Mouse (Mus musculus) midbrain, embryonic 13.5 days (tissue): ENCODE measurements around the gene Gm45140. TPM values are rescaled to one million over a fixed set of nuclear protein-coding genes. Genes with fewer than 3 reads are reported as not detected.

Source experiments
- ATAC-seq: fragments of 200-750 bp; cut with Nextera tagmentation; 2 replicates; pipeline ENCODE4 v1.8.0; 2017; ENCODE audit warnings: mild to moderate bottlenecking, moderate TSS enrichment, moderate library complexity
- H3K27ac ChIP-seq: fragments of 300-500 bp; sonication (generic); 2 replicates; pipeline ENCODE4 v1.5.1; 2015; ENCODE audit warnings: inconsistent platforms, mild to moderate bottlenecking, moderate library complexity
- H3K27me3 ChIP-seq: fragments of 300-500 bp; sonication (generic); 2 replicates; pipeline ENCODE4 v1.6.1; 2015; ENCODE audit warnings: mild to moderate bottlenecking, inconsistent platforms
- H3K36me3 ChIP-seq: fragments of 300-500 bp; sonication (generic); 2 replicates; pipeline ENCODE4 v1.6.1; 2015; ENCODE audit warnings: mild to moderate bottlenecking, inconsistent platforms
- H3K4me1 ChIP-seq: fragments of 300-500 bp; sonication (generic); replicated peaks from 2 replicates; pipeline ENCODE4 v1.6.1; 2015; ENCODE audit warnings: inconsistent platforms
- H3K4me2 ChIP-seq: fragments of 300-500 bp; sonication (generic); replicated peaks from 2 replicates; pipeline ENCODE4 v1.6.1; 2015; ENCODE audit warnings: moderate library complexity, mild to moderate bottlenecking, inconsistent platforms
- H3K4me3 ChIP-seq: fragments of 300-500 bp; sonication (generic); replicated peaks from 2 replicates; pipeline ENCODE4 v1.5.1; 2015; ENCODE audit warnings: mild to moderate bottlenecking, inconsistent platforms
- H3K9ac ChIP-seq: fragments of 300-500 bp; sonication (generic); replicated peaks from 2 replicates; pipeline ENCODE4 v1.6.1; 2015; ENCODE audit warnings: mild to moderate bottlenecking, inconsistent platforms
- H3K9me3 ChIP-seq: fragments of 300-500 bp; sonication (generic); 2 replicates; pipeline ENCODE4 v1.6.1; 2016; ENCODE audit warnings: mild to moderate bottlenecking, inconsistent platforms
- WGBS: fragments of 180-500 bp; shearing (Covaris S2); methylation state at CpG from one replicate; pipeline ENCODE4 v1.1.7; 2015; 5-methylcytosine and 5-hydroxymethylcytosine counted together
- polyA plus RNA-seq: library from polyadenylated mRNA; unstranded; fragments of >200 nt; fragmentation: Nextera tagmentation; extraction: Ambion mirVana; gene quantifications from 2 replicates; pipeline ENCODE4 v1.2.1, GENCODE M21; 2015

The Gm45140 gene
- polyA plus RNA-seq, 1 experiment from 2014 or later: 3.2 TPM

DNA sequence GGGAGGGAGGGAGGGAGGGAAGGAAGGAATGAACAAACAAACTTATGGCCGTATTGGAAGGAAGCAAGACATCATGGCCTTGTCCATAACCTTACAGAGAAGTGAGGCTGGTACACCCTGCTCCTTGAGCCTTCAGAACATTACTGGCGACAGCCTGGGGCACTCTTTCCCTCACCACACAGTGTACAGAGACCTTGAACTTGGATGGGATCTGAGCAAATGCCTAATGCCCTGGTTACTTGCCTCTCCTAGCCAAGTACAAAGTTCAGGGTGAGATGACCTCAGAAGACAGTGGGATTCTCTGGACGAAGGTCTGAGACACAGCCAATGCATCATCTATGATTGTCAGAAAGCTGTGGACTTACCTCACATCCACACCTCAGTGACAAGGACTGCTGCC, 75.7 kb downstream of the Gm45140 start:
- WGBS: 77% methylated on average over 3 of the region's 3 CpGs
- ATAC-seq: no peak

DNA sequence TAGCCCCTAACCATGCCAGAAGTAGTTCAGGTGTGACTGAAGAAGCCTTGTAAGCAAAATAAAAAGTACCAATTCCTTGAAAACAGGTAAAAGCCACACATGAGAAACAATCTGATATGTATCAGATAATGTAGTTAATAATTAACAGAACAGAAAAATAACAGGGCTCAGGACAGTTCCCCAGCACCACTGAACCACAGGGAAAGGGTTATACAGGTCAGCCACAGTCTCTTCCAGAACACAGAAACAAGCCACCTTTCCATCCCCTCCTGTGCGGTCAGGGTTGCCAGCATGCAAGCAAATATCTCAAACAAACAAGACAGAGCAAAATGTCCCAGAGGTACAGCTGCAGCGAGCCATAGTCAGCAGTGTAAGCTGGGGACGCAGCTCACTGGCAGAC, 76.2 kb downstream of the Gm45140 start:
- no peak overlapping the region for H3K9ac ChIP-seq
- H3K4me1 ChIP-seq: no peaks in the 10 kb centered on the region
- ATAC-seq: no peak
- H3K9me3 ChIP-seq: no peaks in the 10 kb centered on the region
- WGBS: 63% methylated on average over 3 of the region's 3 CpGs
- no peaks in the 10 kb centered on the region for H3K27me3 ChIP-seq
- no peak overlapping the region for H3K4me3 ChIP-seq
- H3K27ac ChIP-seq: no peak overlapping the region
- 0 out of 2 replicates have a peak, but pooled peaks cover 4% of the 10 kb centered on the region for H3K36me3 ChIP-seq
- no peak overlapping the region for H3K4me2 ChIP-seq

More for the DNA sequence above, 75.7 kb downstream of the Gm45140 start:
- Histone ChIP-seq H3K9me3 (no peaks in the 10 kb centered on the region), H3K4me2 (no peak overlapping the region), H3K27me3 (no peaks in the 10 kb centered on the region), H3K4me1 (no peaks in the 10 kb centered on the region), H3K27ac (no peak overlapping the region), H3K9ac (no peak overlapping the region), H3K4me3 (no peak overlapping the region), H3K36me3 (0 out of 2 replicates have a peak, but pooled peaks cover 4% of the 10 kb centered on the region)

DNA sequence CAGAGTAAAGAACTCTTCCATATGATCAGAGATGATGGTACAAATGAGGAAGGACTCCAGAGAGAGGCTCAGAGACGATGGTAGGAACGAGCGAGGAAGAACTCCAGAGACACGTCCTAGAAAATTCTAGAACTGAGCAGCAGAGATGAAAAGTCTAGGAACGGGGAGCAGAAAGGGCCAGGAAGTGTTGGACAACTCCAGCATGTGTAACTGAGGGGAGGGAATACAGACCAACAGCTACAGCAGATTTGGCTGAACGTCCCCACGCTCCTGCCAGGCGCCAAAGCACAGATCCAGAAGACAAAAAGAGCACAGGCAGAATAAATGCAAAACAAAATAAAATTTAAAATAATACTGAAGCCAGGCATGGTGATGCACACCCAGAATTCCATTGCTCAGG, 78.7 kb downstream of the Gm45140 start:
- no peak overlapping the region for H3K4me2 ChIP-seq
- no peak overlapping the region for H3K9ac ChIP-seq
- H3K27ac ChIP-seq: no peak overlapping the region
- ATAC-seq: no peak
- H3K4me1 ChIP-seq: no peaks in the 10 kb centered on the region
- H3K27me3 ChIP-seq: no peaks in the 10 kb centered on the region
- H3K36me3 ChIP-seq: 0 out of 2 replicates have a peak, but pooled peaks cover 4% of the 10 kb centered on the region
- no peaks in the 10 kb centered on the region for H3K9me3 ChIP-seq
- no peak overlapping the region for H3K4me3 ChIP-seq
- 93% methylated on average over 8 of the region's 8 CpGs for WGBS

DNA sequence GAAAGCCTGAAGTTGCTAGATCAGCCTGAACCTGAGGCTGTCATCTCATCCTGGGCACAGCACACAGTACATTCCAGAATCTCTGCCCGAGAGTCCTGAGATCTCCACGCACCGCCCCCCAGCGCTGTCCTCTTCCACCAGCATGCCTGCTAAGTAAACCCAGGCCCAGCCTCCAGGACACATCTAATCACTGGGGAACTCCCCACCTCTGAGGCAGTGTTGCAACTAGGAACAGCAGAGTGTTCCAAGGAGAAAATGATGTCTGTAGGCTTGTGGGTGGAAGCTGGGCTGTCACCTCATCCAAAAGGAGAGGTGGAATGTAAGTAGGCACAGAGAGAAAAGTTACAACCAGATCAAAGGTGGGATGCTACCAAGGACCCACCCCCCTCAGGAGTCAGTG, 80.4 kb downstream of the Gm45140 start:
- H3K36me3 ChIP-seq: 0 out of 2 replicates have a peak, but pooled peaks cover 4% of the 10 kb centered on the region
- H3K9ac ChIP-seq: no peak overlapping the region
- no peaks in the 10 kb centered on the region for H3K9me3 ChIP-seq
- H3K4me3 ChIP-seq: no peak overlapping the region
- no peak for ATAC-seq
- no peak overlapping the region for H3K4me2 ChIP-seq
- WGBS: 97% methylated on average over 4 of the region's 4 CpGs
- H3K27me3 ChIP-seq: no peaks in the 10 kb centered on the region
- H3K4me1 ChIP-seq: no peaks in the 10 kb centered on the region
- no peak overlapping the region for H3K27ac ChIP-seq

DNA sequence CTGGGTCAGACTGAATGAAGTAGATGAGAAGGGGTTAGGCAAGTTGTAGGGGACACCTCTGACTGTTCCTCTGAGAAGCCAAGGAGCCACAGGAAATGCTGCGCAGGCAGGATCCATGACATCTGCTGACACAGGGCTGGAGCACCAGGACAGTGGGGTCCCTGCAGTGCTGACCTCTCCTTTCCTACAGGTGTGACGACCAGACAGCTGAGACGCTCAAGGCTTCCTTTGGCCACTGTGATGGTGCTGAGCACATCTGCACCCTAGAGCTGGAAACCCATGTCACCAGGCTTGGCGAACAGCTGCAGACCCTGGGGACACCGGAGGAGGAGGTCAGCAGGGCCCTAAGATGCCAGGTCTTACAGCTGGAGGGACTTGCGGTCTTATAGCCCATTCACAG, 84.0 kb downstream of the Gm45140 start:
- Histone ChIP-seq H3K36me3 (0 out of 2 replicates have a peak, but pooled peaks cover 4% of the 10 kb centered on the region), H3K9me3 (no peaks in the 10 kb centered on the region), H3K4me3 (no peak overlapping the region), H3K27ac (no peak overlapping the region), H3K4me2 (no peak overlapping the region), H3K9ac (no peak overlapping the region), H3K27me3 (no peaks in the 10 kb centered on the region), H3K4me1 (no peaks in the 10 kb centered on the region)
- no peak for ATAC-seq
- WGBS: 93% methylated on average over 6 of the region's 6 CpGs

DNA sequence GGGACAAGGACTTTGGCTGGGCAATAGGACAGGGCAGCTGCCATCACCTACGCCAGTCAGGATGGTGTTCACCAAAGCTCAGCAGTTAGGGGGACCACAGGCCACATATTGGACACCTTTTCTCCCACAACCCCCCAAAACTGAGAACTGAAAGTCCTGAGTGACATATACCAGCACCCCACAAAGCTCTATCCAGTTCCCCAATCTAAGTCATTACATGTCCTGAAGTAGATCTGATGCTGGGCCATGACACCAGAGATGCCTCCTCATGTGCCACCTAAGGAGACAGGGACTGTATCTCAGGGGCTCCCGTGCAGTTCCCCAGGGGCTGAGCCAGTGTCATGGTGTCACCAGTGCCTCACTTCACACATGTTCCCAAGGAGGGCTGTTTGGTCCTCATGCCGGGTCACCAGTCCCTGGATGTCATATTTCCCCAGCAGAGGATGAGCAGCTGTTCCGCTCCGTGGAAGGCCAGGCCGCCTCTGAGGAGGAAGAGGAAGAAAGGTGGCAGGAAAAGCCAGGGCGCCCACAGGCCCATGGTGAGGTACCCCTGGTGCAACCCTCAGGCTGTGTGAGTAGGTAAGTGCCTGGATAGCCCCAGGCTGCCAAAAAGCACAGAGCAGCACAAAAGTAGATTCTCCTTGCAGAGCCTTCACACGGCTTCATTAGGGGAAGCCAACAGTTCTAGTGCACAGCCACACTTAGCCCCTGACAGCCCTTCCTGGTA, 85.2 kb downstream of the Gm45140 start:
- H3K27me3 ChIP-seq: no peaks in the 10 kb centered on the region
- no peak for ATAC-seq
- whole genome bisulfite sequencing: 90% methylated on average over 8 of the region's 8 CpGs

DNA sequence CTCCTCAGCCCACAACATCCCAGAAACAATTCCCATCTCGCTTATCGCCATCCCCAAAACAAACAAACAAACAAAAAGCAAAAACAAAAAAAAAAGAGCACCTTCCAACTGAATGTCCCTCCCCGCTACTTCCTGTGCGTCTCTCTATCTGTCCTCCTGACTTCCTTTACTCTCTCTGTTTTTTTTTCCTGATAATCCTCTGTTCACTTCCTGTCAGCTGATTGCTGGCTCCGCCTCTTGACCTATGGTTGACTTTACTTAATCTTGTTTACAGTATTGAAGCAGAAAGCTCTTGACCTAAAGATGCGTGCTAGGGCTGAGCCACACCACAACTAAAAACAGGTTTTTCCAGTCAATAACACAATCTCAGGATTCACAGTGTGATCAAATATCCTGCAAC, 87.1 kb downstream of the Gm45140 start:
- no peak for ATAC-seq
- no peak overlapping the region for H3K4me3 ChIP-seq
- H3K9me3 ChIP-seq: no peaks in the 10 kb centered on the region
- no peak overlapping the region for H3K4me2 ChIP-seq
- no peaks in the 10 kb centered on the region for H3K27me3 ChIP-seq
- H3K27ac ChIP-seq: no peak overlapping the region
- WGBS: 90% methylated on average over 6 of the region's 6 CpGs
- no peaks in the 10 kb centered on the region for H3K4me1 ChIP-seq
- H3K36me3 ChIP-seq: no peaks in the 10 kb centered on the region
- H3K9ac ChIP-seq: no peak overlapping the region

More for the DNA sequence above, 85.2 kb downstream of the Gm45140 start:
- H3K9ac ChIP-seq: no peak overlapping the region
- H3K9me3 ChIP-seq: no peaks in the 10 kb centered on the region
- no peak overlapping the region for H3K4me2 ChIP-seq
- H3K27ac ChIP-seq: no peak overlapping the region
- no peaks in the 10 kb centered on the region for H3K4me1 ChIP-seq
- H3K36me3 ChIP-seq: 0 out of 2 replicates have a peak, but pooled peaks cover 3% of the 10 kb centered on the region
- no peak overlapping the region for H3K4me3 ChIP-seq

DNA sequence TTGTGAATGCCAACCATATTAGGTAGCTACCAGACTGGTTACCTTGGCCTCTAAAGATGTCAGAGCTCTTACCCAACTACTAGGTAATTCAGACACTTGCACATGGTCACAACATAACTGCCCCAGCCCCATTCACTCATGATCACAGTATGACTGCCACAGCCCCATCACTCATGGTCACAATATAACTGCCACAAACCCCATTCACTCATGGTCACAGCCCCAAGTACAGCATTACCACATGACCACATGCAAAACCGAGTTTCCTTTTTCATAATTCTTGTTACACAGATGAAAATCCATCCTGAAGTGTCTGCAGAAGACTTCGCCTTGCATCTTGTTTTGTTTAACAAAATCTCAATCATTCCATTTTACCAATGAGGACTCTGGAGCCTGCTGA, 87.5 kb downstream of the Gm45140 start:
- H3K9me3 ChIP-seq: no peaks in the 10 kb centered on the region
- H3K9ac ChIP-seq: no peak overlapping the region
- WGBS: 81% methylated on average over 2 of the region's 2 CpGs
- no peak overlapping the region for H3K4me2 ChIP-seq
- ATAC-seq: no peak
- H3K4me1 ChIP-seq: no peaks in the 10 kb centered on the region
- H3K4me3 ChIP-seq: no peak overlapping the region
- H3K27me3 ChIP-seq: no peaks in the 10 kb centered on the region
- H3K36me3 ChIP-seq: no peaks in the 10 kb centered on the region
- H3K27ac ChIP-seq: no peak overlapping the region

DNA sequence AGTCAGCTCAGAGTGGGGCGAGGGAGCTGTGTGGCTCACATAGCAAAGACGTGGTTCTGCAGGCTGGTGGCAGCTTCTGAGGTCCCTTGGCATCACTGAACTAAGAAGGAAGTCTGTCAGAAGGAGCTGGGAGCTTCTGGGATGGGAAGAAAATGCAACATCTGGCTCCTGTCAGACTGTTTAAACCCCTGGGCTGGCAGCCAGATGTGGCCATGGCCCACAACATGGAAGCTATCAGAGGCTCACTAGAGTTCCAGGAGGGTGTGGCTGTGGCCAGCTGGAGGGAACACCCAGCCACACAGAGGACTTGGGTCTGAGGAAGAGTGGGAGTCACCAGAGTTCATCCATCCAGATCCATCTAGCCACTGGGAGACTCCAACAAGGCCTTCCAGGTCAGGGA, 88.7 kb downstream of the Gm45140 start:
- Histone ChIP-seq H3K4me1 (no peaks in the 10 kb centered on the region), H3K4me3 (no peak overlapping the region), H3K4me2 (no peak overlapping the region), H3K27ac (no peak overlapping the region), H3K9me3 (no peaks in the 10 kb centered on the region), H3K36me3 (no peaks in the 10 kb centered on the region), H3K27me3 (no peaks in the 10 kb centered on the region), H3K9ac (no peak overlapping the region)
- WGBS: 82% methylated on average over 2 of the region's 2 CpGs
- no peak for ATAC-seq

DNA sequence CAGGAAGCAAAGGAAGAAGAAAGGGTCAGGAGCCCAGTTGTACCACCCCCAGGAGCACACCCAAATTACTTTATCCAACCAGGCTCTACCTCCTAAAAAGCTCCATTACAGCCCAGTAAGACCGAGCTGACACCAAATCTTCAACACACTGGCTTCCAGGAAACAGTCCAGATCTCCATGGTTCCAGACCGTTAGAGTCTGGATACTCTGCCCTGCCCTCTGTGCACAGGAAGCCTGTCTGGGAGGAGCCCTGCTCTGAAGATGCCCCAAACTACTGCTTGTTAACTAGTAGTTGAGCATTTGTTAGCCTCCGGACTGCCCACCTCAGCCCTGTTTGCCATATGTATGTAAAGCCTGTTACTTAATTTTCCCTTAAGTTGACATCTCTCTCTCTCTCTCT, 89.5 kb downstream of the Gm45140 start:
- H3K36me3 ChIP-seq: no peaks in the 10 kb centered on the region
- no peaks in the 10 kb centered on the region for H3K27me3 ChIP-seq
- H3K4me2 ChIP-seq: no peak overlapping the region
- H3K4me3 ChIP-seq: no peak overlapping the region
- no peak overlapping the region for H3K27ac ChIP-seq
- ATAC-seq: no peak
- no peaks in the 10 kb centered on the region for H3K9me3 ChIP-seq
- 85% methylated on average over 3 of the region's 3 CpGs for WGBS
- H3K4me1 ChIP-seq: no peaks in the 10 kb centered on the region
- no peak overlapping the region for H3K9ac ChIP-seq

DNA sequence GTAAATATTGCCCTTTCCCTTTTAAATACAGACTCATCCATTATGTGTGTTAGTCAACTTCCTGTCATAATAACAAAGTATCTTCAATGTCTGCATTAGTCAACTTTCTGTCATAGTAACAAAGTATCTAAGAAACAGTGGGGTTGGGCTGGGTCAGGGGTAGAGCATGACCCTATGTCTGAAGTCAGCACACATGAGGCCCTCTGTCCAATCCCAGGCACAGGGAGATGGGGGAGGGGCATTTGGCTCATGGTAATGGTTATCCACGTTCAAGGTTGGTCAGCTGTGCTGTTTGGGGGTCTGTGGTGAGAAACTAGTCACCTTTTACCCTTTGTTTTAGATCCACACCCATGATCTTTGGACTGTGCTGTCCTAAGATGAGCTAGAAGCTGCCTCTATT, 90.3 kb downstream of the Gm45140 start:
- H3K9ac ChIP-seq: no peak overlapping the region
- no peak overlapping the region for H3K27ac ChIP-seq
- ATAC-seq: no peak
- no peaks in the 10 kb centered on the region for H3K27me3 ChIP-seq
- H3K4me2 ChIP-seq: no peak overlapping the region
- H3K4me3 ChIP-seq: no peak overlapping the region
- WGBS: 56% methylated on average over 1 of the region's 1 CpGs
- no peaks in the 10 kb centered on the region for H3K36me3 ChIP-seq
- no peaks in the 10 kb centered on the region for H3K4me1 ChIP-seq
- no peaks in the 10 kb centered on the region for H3K9me3 ChIP-seq

DNA sequence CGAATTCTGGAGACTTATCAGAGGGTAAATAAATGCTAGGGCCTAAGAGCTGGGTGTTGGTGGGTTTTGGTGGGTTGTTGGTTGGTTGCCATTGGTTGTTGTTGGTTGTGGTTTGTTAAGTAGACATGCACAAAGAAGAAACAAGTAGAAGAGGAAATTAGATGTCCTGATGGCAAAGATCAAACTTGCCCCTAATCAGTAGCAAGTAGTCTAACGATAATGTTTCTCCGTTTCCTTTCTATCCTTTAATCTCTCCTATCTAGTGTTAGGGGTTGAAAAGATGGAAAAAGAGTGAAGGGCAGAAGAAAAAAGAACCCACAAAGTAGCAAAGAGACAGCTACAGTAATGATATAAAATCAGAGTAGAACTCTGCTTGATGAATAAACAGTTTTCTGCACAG, 91.0 kb downstream of the Gm45140 start:
- no peak overlapping the region for H3K4me3 ChIP-seq
- H3K9ac ChIP-seq: no peak overlapping the region
- ATAC-seq: no peak
- no peak overlapping the region for H3K4me2 ChIP-seq
- no peaks in the 10 kb centered on the region for H3K36me3 ChIP-seq
- H3K9me3 ChIP-seq: no peaks in the 10 kb centered on the region
- H3K4me1 ChIP-seq: no peaks in the 10 kb centered on the region
- WGBS: 91% methylated on average over 3 of the region's 3 CpGs
- H3K27me3 ChIP-seq: no peaks in the 10 kb centered on the region
- H3K27ac ChIP-seq: no peak overlapping the region

DNA sequence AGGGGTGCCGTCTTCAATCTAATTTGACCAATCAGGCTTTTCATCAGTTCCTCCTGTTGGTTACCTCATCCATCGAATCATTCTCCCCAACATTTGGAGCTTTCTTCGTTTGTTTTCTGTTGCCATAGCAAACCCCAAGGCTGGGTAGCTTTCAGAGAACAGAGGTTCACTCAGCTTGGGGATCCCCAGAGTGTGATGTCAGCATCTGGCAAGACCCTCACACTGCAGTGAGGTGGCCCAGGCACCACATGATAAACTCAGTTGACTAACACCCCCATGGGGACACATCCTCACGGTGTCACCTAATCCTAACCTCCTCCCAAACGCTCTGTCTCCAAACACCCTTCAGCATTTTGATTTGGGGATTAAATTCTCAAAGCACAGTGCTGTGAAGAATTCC, 92.3 kb downstream of the Gm45140 start:
- Histone ChIP-seq H3K27me3 (no peaks in the 10 kb centered on the region), H3K4me2 (no peak overlapping the region), H3K9me3 (no peaks in the 10 kb centered on the region), H3K27ac (no peak overlapping the region), H3K36me3 (no peaks in the 10 kb centered on the region), H3K4me3 (no peak overlapping the region), H3K4me1 (peaks cover 5% of the 10 kb centered on the region), H3K9ac (no peak overlapping the region)
- ATAC-seq: no peak
- WGBS: 55% methylated on average over 5 of the region's 5 CpGs
